Mouse (Mus musculus) heart, adult 2 months (tissue): ENCODE results near the gene Neurog2.

ENCODE experiments used
- CTCF ChIP-seq: fragments of 200-600 bp; IDR thresholded peaks from 2 replicates; pipeline ENCODE4 v1.8.1; 2022; ENCODE audit warnings: antibody characterized with exemption, mild to moderate bottlenecking, moderate library complexity
- EP300 ChIP-seq: fragments of 200-500 bp; IDR thresholded peaks from 2 replicates; pipeline ENCODE4 v1.6.1; 2011; ENCODE audit warnings: low read depth, low read length, control low read depth; ENCODE audit not compliant: insufficient read depth
- POLR2A ChIP-seq: fragments of 200-500 bp; IDR thresholded peaks from 2 replicates; pipeline ENCODE4 v1.6.1; 2011; ENCODE audit warnings: mild to moderate bottlenecking, low read depth, low read length, control low read depth; ENCODE audit not compliant: insufficient read depth

DNA sequence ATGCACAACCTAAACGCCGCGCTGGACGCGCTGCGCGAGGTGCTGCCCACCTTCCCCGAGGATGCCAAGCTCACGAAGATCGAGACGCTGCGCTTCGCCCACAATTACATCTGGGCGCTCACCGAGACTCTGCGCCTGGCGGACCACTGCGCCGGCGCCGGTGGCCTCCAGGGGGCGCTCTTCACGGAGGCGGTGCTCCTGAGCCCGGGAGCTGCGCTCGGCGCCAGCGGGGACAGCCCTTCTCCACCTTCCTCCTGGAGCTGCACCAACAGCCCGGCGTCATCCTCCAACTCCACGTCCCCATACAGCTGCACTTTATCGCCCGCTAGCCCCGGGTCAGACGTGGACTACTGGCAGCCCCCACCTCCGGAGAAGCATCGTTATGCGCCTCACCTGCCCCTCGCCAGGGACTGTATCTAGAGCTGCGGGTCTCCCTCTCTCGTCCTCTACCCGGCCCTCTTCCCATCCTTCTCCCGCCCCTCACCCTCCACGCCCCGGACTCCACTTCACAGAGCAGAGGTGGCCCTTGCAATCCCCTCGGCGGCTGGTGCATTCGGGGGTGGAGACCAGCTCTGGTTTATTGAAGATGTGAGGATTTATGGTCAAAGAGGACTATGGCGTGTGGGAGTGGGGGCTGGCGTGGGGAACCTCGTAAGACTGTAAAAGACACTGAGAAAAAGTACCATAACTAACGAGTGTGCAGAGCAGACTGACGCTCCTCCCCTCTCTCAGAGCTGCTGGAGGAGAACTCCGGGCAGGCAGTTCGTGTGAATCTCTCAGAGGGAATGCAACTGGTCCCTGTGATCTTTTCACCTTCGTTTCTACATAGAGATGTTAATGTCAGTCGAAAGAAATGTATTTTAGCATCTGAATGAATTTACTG lies 1.4 kb downstream of the Neurog2 start:
- TF ChIP-seq CTCF (no peak; the same call in 1 of the 2 replicates), POLR2A (no peak), EP300 (no peak)
